Mouse (Mus musculus) B cell, adult 2 months (primary cell): ENCODE results near the gene Apmap.
"Not testable (repeated sequence)": the region's sequence is repeated elsewhere in the genome, so short reads cannot be mapped to it uniquely, and the experiment has no call there.

ENCODE experiments used
- DNase-seq, 2 experiments: peaks; one replicate each; pipeline ENCODE4 v3.0.0; 2022

Gene Apmap

DNA sequence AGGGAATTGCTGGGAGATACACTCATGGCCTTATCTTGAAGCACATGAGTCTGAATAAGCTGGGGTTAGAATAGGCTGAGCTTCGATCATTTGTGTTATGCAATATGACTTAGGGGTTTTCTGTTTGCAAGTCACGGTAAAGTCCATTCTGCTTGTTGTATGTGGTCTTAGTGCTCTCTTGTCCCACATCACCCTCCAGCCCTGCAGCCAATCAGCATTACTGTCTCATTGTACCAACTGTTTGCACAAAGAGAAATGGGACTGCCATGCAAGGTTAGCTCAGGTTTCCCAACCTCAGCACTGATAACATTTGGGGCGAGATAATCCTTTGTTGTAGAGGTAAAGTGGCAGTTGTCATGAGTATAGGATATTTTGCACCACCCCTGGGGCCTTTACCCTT, 1.7 kb upstream of the Apmap start:
- no peak for DNase-seq

DNA sequence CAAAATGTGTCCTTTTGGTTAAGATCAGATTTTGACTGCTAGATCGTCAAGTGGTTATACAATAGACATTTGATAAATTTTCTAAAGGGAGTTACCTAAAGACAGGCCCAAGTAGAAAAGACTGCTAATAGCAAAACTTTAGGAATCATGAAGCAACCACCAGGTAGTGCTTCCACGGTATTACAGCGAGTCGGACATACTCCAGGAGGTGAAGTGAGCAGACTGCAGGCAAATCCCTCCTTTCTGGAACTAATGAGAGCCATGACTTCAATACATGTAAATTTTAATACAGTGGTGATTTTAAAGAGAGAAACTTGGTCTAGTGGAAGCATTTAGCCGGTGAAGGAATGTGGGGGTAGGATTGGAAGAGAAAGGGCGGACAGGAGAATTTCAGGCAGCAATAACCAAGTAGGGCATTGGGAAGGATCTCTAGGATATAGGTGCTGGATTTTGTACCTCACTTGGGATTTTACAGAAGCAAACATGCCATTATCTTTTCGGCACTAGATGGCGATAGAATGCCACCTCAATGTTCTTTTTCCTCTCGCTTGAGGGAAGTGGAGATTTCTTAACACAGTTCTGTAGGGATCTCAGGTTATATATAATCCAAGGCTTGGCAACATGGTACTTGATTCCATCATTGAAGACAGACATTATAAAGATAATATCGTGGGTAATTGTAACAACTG, 649 bp upstream of the Apmap start:
- peak; percentile 70 to 74 for DNase-seq

DNA sequence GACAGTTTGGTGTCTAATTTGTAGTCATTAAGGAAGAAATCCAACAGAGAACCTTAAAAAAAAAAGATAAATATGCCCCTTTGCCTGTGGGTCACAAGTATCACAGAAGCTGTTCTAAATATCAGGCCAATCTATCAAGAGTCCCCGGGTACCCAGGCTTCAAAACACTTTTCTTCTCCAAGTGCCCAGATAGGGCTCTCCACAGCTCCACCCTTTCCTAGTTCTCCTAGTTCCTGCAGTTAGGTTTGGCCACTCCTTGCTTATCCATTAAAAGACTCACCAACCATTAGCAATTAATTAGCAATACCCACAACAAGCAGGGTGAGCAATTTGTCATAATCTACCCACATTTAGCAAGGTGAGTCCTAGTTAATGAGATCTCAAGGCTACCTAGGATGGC, 1.3 kb downstream of the Apmap start:
- DNase-seq, result no peak

DNA sequence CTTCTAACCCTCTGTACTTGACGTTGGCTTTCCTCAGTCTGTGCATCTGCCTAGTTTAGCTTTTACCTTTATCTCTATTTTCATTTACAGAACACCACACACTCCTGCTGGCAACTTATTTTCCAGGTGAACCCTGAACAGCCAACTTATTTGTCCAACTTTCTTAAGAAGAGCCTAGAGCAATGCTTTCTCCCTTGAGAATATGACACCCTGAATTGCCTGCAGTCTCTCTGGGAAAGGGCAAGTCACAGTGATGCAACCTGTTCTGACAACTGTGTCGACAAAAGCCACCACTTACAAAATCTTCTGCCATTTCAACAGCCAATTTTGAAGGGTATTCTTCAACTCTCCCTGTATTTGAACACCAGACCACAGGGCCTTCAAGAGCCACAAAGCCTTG, 3.6 kb downstream of the Apmap start:
- no peak for DNase-seq

DNA sequence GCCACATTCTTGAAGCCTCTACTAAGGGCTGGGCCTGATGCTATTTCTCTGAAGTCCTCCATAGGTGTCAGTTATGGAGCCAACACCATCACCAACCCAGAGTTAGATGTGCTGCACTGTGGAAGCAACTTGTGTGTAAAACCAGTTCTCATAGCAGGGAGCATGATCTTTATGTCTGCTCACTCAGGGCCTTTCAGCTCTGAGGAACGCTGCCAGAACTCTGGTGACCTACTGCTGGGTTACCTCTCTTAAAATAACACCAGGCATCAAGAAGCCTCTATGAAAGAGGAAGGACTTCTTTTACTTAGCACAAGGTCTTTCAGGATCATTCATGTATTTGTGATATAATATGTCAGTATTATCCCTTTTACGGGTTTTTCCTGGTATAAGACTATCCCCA, 6.2 kb downstream of the Apmap start:
- DNase-seq, result no peak

DNA sequence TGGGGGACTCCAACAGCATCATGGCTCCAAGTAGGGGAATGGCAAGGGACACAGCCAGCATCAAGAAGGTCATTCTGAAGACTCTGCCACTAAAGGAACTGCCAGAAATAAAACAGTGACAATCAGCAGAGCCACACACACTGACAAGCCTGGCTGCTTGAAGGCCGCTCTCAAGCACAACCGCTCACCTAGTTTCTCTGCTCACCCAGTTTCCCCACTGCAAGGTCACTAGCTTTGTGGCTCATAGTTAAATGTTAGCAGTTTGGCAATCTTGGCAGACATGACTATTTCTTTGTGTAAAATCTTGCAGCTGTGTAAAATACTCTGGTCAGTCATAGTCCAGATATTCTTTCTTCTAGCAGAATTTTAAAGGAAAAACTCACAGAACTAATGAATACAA, 8.1 kb downstream of the Apmap start:
- no peak for DNase-seq

DNA sequence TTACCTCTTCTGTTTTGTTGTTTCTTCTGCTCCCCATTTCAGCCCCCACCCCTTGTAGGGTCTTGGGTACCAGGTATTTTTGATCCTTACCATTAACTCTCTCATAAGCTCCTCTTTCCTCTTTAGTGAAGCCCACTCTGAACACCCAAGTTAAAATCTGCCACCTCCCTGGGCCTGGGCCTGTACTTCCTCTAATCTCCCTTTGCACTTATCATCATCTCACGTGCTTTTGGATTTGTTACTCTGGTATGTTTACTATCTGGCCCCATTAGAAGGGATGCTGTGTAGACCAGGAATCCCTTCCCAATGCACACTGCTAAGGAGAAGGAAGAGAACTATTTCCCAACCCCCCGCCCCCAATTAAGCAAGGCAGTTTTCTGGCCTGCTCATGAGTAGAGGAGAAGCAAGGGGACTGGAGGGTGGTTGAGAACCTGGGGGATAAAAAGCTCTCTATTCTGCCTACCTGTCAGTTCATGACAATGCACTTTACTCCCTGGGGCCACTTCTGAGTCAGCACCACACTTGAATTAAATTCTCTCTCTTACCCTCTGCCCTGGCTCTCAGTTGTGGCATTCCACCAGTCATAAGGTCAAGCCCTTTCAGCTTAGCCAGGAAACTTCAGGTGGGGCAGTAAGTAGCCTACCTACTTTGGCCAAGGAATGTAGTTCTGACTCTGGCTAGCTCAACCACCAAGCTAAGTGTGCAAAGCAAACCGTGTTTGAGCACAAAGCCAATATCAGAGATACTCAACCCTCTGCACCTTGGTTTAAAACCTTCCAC, 12.8 kb downstream of the Apmap start:
- DNase-seq, result no peak

DNA sequence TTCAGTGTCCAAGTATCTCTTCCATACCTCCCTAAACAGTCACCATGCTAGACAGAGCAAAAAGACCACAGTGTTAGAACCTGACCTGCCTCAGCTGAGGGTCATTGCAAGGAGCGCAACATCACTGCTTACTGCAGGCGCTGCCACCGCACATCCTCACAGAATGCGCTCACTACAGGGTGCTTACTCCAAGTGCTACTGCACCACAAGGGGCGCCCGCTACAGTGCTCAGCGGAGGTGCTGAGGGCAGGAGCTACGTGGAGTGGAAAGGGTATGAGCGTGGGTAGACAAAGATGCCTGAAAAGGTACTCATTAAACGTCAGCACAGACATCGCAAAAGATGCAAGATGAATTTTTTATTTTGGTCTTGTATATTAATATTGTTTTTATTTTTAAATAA, 19.3 kb downstream of the Apmap start:
- DNase-seq, result no peak

DNA sequence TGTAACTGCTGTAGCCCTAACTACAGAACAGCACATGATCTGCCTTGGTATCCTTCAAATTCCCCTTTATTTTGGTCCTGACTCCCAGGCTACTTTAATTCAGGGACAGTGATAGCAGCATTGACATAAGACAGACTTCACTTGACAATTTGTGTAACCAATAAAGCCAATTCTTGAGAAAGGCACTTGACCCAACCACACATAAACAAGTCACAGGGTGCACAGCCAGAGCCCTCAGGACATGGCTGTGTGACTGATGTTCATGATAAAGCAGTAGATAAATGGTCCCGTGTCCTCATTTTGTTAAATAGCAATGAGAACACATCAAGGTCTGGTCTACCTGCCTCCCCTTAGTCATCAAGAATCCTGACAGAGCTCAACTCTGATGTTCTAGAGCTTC, 28.7 kb downstream of the Apmap start:
- DNase-seq, result no peak

DNA sequence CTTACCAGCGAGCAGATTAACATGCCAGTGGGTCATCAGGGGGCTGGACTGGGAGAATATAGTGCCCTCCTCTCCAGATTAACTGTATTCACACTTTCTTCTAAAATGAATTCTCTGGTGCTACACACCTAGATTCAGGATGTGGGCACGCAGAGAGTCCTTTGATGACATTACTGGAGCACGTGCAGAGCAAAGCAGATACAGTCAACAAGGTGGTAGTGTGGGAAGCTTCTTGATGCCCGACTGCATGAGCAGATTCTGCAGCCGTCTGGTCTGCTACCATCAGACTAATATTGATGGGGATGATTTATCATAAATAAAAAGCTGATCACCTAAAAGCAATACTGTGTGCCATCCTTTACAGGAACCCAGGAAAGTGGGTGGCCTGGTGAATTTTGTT, 29.8 kb downstream of the Apmap start:
- no peak for DNase-seq

DNA sequence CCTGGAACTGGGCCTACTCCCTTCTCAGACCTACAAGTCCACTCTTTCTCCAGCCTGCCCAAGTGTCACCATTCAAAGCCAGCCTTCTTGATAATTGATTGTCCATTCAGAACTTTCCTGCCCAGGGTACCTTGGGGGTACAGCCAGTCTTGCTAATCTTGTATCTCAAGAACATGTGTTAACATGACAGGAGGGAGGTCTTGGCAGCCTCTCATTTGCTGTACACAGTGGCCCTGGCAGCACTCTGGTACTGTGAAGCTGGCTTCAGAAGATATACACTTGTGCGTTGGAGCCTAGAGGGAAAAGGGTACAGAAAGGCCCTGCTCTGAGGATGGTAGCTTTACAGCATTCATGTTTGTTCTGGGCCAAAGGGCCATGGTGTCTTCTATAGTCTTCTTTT, 32.1 kb downstream of the Apmap start:
- DNase-seq, result no peak

DNA sequence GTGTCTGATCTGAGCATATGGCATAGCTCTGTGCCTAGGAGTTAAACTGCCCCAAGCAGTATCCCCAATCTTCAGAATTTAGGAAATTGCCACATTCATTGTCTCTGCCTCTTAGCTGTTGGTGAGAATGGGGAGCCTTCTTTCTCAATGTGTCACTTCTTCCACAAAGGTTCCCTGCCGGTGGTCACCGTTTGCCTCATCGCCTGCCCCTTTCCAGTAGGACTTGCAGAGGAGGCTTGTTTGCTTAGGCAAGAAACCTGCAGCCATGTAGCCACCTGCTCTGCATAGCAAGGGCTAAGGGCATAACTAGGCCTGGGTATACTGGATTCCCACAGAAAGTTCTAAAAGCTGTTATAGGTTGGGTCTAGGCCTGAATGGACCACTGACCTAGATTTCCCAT, 35.9 kb downstream of the Apmap start:
- no peak for DNase-seq

DNA sequence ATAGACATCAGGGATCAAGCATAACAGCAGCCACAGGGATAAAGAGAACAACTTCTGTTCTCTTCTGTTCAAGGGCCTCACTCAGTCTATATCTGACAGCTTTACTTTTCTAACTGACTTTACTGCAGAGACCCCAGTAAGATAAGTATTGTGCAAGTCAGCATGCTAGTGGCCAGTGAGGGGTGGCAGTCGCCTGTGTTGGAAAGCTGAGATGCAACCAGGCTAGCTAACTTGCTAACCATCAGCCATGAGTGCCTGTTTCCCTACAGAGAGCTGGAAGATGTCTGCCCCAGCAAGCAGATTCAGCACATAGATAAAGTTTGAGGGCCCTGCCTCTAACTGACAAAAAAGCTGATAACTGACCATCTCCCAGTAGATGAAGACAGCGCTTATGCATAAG, 37.6 kb downstream of the Apmap start:
- DNase-seq, result no peak

DNA sequence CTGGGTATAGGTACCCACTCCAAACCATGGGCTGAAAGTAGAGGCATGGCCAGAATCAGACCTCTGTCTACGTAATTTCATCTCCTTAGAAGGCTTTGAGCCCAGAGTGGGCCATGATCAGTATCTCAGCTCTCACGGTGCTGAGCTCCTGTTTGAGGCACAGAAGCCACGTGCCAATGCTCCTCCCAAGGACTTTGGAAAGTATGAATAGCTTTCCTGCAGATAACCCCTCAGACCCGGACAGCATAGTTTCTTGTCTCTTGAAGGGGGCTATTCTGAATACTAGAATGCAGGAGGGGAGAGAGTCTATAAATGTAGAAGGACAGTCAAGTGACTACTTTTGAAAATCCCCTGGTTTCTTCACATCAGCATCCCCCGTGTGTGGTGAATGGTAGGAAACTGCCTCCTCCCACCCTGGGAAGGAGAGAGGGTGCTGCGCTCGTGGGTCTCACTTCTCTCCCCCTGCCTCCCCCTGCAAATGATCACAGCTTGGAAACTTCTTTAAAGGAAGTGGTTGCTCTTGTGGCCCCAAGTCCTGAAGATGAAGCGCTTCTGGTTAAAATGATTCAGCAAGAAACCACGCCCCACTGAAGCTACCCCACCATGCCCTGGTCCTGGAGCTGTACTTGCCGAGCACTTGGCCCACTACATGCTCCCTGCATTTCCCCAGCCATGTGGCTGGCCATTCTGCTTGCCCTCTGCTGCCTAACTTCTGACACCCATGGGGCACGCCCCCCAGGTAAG, 38.3 kb downstream of the Apmap start, which contains the start of gene Cst7:
TSS of gene Cst7 (plus strand) at position 569 of the 744 bp plus-strand sequence.
- no peak for DNase-seq

DNA sequence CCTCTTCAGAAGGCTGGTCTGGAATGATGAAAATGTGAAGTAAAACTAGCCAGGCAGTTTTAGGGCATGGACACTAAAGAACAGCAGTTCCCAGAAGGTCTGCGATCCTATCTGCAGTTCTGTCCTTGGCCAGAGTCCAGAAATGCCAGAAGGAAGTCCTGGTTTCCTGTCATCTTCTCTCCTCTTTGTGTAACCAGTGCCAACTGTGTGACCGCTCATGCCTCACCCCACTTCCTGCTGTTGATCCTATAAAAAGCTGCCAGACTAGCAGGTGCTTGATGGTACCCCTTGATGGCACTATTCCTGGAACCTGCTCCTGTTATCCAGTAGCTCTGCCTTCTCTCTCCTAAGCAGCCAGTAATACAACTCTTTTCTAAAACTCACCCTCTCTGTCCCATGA, 41.3 kb downstream of the Apmap start:
- DNase-seq, result no peak

DNA sequence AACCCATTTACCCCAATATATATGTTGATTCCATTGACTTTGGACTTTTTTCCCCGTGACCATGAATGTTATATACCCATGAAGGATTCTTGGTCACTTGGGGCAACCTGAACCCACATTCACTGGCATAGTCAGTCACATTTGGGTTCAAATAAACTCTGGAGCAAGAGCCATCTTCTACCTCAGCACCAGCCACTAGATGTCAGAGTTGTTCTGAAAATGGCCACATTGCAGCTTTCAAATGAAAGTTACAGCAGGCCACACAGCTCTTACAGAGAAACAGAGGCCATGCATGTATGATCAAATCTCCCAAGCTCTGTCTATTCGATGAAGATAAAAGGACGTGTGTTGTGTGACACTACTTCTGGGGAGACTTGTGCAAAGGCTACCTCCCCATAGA, 49.8 kb downstream of the Apmap start:
- DNase-seq, result peak; percentile 26 to 40

DNA sequence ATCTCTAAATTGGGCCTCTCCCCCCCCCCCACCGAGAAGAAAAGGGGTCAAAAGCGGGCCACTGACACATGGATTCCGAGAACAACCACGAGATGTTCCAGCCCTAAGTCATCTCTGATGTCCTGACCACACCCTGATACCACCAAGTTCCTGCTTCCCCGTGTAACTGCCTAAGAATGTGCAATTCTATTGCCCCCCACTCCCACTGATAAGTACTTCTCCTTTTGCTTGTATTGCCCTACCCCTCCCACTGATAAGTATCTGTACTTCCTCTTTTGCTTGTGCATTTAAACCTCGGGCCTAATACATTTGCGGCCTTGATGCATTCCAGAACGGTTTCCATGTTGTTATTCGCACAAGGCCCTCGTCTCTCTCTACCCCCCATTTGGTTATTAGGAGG, 58.8 kb downstream of the Apmap start:
- DNase-seq, result not testable (repeated sequence)
